Mouse (Mus musculus) CD4-positive, CD25-positive, alpha-beta regulatory T cell, adult 2 months (primary cell): ENCODE data around the gene Dnajb6.

Source experiments
- DNase-seq: peaks from one replicate; pipeline ENCODE4 v3.0.0-alpha.2; 2012; ENCODE audit warnings: low read depth, low spot score

Gene Dnajb6

DNA sequence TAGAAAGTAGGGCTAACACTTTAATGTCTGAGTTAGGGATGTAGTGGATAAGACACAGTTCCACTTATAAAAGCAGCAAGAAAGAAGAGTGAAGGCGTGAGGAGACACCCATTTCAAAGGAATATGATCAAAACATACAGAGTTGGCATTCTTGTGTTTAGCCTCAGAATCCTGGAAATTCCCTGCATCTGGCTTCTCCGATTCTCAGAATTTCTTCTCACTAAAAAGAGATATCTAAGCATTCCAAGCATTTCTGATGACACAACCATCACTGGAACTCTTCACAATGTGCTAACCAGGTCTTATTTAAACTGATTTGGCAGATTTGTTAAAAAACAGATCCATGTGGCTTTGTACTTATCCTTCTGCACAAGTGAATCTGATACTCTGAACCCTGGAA is 112.6 kb downstream of the Dnajb6 start:
- DNase-seq: no peak

DNA sequence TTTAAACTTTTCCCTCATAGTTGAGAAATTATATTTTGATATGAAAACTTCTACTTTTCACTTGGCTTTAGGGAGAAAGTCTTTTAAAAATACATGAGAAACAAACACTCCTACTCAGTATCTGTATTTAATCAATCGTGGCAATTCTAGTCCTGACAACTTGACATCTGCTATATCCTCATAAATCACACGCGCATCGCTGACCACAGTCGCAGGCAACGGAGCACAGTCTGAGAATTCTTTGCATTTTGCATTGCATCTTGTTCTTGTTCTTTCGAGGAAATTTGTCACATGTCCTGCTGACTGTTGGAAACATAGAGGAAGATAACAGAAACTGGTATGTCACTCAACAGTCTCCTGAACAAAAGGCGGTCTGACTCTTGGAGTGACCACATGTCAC is 116.9 kb downstream of the Dnajb6 start:
- no peak for DNase-seq

DNA sequence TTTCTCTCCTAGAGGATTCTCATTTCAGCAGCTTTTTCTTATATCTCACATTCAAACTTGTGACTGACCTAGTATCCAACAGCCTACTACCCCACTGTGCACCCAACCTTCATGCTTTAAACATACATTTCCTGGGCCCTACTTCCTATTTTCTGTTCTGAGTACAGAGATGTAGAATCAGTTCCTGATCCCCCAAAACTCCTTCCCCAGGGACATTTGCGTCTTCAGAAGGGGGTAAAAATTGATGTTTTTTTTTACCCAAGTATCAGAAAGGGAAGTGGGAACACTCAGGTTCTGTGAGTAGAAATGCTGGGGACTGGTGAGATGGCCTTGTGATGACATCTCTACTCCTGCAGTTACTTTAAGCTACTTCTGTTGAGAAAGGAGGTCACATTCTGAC is 117.5 kb downstream of the Dnajb6 start:
- no peak for DNase-seq

DNA sequence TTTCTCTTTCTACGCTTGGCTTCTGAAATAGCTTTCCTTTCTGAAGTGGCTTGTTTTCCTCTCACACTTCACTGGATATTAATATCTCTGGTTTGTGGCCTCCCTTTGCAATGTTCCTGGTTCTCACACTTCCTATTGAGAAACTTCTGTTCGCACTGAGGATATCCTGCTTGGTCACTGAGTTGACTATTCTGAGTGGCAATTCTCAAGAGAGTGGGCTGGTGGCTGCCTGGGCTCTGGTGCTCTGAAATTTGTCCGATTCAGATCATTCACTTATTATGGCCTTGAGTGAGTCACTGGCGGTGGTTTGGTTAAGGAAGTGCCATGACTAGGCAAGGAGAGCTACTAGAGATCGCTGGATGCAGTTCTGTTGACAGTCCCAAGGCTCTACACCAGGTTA is 118.9 kb downstream of the Dnajb6 start:
- DNase-seq: no peak

DNA sequence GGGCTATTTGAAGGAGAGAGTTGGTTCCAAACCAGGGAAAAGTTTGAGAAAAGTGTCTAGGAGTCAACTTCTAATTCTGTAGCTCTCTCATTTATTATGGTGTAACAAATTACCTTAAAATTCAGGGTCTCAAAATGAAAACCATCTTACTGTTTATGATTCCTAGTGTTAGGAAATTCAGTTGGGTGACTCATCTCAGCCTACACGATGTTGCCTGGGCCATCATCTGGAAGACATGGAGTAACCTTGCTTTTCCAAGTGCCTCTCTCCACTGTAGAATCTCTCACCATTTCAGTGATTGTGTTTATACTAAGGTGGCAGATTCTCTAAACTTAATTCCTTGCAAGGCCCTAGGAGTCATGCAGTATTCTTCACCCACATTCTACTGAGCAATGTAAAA is 119.5 kb downstream of the Dnajb6 start:
- no peak for DNase-seq

DNA sequence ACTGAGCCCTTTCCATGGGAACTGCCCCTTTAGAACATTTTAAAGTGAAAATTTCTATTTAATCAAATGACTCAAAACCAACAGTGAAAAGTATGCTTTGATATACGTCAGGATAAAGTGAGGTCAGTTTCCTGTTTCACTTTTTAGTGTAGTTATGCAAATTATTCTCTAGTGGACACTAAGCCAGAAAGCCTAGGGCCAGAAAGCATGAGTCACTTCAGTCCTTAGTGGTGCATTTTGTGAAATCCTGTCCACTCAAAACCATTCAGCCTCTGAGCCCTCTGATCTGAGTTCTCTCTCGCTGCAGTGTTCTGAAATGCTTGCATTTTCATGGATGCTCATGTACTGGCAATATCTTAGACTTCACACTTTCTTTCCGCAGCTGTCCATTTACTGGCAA is 126.0 kb downstream of the Dnajb6 start:
- DNase-seq: no peak

DNA sequence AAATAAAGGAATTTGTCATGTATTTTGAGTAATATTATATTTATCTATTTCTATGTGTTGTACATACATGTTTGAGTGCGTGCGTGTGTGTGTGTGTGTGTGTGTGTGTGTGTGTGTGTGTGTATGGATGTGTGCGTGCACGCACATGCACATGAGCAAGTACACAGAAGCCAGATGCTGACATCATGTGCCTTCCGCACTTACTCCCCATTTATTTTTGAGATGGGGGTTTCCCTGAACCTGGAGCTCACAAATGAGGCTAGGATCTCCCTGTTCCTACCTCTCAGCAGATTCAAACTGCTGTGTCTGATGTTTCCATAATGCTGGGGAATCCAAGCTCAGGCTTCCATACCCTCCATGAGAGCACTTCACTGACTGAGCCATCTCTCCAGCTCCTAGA is 126.9 kb downstream of the Dnajb6 start:
- DNase-seq: no peak

DNA sequence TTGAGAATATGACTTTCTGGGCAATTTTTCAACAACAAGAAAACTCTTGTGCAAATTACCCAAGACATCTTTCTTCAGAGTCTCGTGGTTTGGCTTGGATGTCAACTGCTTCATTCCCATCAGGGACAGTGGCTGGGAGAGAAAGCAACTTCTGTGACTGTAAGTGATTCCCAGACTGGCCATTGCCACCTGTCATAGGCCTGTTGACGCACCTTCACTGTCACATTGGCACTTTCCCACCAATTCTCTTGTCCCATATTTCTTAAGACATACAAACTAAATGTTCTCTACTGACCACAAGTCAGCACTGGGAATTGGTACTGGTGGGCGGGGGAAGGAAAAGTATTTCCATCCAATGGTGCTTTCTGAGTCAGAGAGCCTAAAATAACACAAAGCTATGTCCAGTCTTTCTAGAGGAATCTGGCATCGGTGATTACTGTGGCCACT is 128.8 kb downstream of the Dnajb6 start:
- no peak for DNase-seq

DNA sequence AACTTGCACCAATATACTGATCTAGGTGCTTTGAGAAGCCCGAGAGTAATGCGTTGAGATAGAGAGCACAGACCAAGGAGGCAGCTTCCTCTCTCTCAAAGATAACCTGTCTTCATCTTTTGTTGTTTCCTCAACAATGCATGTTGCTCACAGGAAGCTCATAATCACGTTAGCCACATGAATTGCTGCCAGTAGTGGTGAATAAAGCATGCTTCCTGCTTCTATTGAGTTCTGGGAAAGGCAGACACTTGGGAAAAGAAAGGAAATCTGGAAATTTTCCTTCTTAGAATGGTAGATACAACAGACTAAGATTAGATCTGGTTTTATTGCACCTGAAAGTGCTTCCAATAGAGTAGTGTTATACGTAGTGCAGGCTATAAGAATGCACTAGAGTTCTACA is 129.5 kb downstream of the Dnajb6 start:
- DNase-seq: no peak
